In genomic region chr12:5147346-5148035, GRCm38 (mm10) we compare ENCODE assay signal across 27 mouse cellular contexts.
DNase-seq lines count a peak whose midpoint lies in the region; TF ChIP-seq lines count a peak whose summit lies in the region.
"Had no signal": no experiment of that assay in that cellular context is flagged by ENCODE, and none has a peak within 500 bp of the region (broad histone marks: within the 10 kb centered on the region; RNA-seq: fewer than 3 reads in every experiment).

No protein-coding gene starts in this region.

- no peak for DNase-seq in layer of hippocampus, adult 2 months (ENCODE audit: low spot score in 2 of 2)
- DNase-seq in layer of hippocampus, postnatal 14 days (ENCODE audit: low spot score in 2 of 2): no peak
- DNase-seq in NIH3T3 (ENCODE audit: low read depth): peak; percentile 48
- peak; percentile 53 for DNase-seq in adrenal gland, adult 8-10 months
- no peak for DNase-seq in left cerebral cortex, adult 11 months (ENCODE audit: low spot score)
- no peak for DNase-seq in natural killer cell, adult 2 months (ENCODE audit: low spot score in 2 of 2)
- DNase-seq: cerebellum, adult 8-10 months; cerebellum, postnatal 25 days; forebrain, postnatal 0 days; gastrocnemius, postnatal 36 days; heart, adult 18-20 months; heart, postnatal 36 days; kidney, adult 2 months; layer of hippocampus, adult 9-11 months; liver, postnatal 0 days; lung, postnatal 36 days; right cerebral cortex, adult 18-20 months; thymus, postnatal 14 days had no signal

- no peak for TF ChIP-seq POLR2A in olfactory bulb, adult 2 months (IDR thresholded peaks at IDR 0.05; ENCODE audit: insufficient read depth, low read depth, low read length)

- TF ChIP-seq CTCF in layer of hippocampus, adult 2 months (conservative IDR thresholded peaks at IDR 0.05): peak; percentile 31
- TF ChIP-seq CTCF in olfactory bulb, adult 2 months (IDR thresholded peaks at IDR 0.05; ENCODE audit: insufficient read depth, low read depth, low read length): no peak

- WGBS in olfactory bulb, adult 2 months: 46% methylated on average over 5 of the region's 5 CpGs

- peak overlapping the region; percentile 65 for H3K27ac ChIP-seq in layer of hippocampus, adult 2 months
- H3K27ac ChIP-seq in olfactory bulb, adult 2 months (ENCODE audit: insufficient read depth, low read depth, low read length): peak overlapping the region; percentile 39; the same call in 1 of the 2 replicates
- H3K27ac ChIP-seq: embryonic facial prominence, embryonic 10.5 days; embryonic facial prominence, embryonic 15.5 days; forebrain, embryonic 12.5 days; hindbrain, embryonic 12.5 days; hindbrain, postnatal 0 days; intestine, embryonic 15.5 days; liver, embryonic 12.5 days; neural tube, embryonic 12.5 days had no signal

- H3K4me3 ChIP-seq in layer of hippocampus, adult 2 months: no peak overlapping the region
- H3K4me3 ChIP-seq in olfactory bulb, adult 2 months (ENCODE audit: insufficient read depth, low read depth, low read length): no peak overlapping the region
- H3K4me3 ChIP-seq: embryonic facial prominence, embryonic 10.5 days; embryonic facial prominence, embryonic 15.5 days; forebrain, embryonic 12.5 days; hindbrain, embryonic 12.5 days; intestine, embryonic 15.5 days; liver, embryonic 12.5 days; neural tube, embryonic 12.5 days had no signal

- H3K4me1 ChIP-seq in olfactory bulb, adult 2 months (ENCODE audit: control insufficient read depth, insufficient read depth, low read length): peaks cover 24% of the 10 kb centered on the region
- H3K4me1 ChIP-seq: liver, embryonic 12.5 days had no signal

Comparison
In these comparisons a context has a peak if more than half of its experiments do, and no peak if none do; other contexts are left out.
1. DNase-seq: peak in NIH3T3 (single experiment) and adrenal gland, adult 8-10 months (single experiment); none in layer of hippocampus, adult 2 months (0 of 2), layer of hippocampus, postnatal 14 days (0 of 2), left cerebral cortex, adult 11 months (single experiment) and natural killer cell, adult 2 months (0 of 2).